Mouse (Mus musculus): ENCODE results near the gene Eef1akmt4.

DNA sequence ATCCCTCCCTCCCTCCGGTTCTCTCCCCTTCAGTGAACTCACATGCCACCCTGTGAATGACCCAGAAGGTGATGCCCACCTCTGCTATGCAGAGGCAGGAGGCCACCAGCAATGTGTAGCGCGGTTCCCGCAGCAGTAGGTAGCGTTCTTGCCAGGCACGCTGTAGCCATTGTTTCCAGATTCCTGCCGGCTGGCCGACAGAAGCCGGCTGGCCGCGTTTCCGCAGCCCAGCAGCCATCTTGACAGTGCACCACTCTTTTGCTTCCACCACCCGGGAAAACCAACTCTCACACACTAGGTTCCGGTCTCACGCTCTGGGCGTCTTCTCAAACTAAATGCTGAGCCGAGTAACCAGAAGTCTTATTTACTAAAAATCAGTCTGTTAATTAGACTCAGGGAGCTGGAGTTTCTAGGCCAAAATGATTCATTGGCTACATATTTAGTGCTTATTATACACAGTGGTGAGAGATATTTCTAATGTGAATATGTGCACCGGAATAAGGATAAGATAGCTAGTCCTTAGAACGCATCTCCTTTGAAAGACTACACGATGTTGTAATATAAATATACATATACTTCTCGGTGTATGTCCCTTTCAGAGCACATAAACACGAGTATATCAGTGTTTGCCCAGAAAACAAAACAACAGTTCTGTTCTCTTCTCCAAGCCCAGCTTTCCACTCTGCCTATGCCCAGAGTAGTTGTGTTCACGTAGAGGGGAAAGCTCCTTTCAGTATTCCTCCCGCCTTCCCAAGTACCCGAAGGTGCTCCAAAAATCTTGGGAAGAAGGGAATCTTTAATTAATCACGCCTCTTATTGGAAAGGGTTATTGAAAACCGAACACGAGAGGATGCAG lies 664 bp upstream of the Eef1akmt4 start:
- TF ChIP-seq CTCF (conservative IDR thresholded peaks at IDR 0.05; ENCODE audit: insufficient read depth, insufficient read length, low read depth, low read length) (no peak), POLR2A (IDR thresholded peaks at IDR 0.05; ENCODE audit: low read depth, low read length) (peak; percentile 72)

Data from kidney, adult 2 months (tissue).